Mouse (Mus musculus): ENCODE results near the gene Uvrag. TPM values are rescaled to one million over a fixed set of nuclear protein-coding genes. Genes with fewer than 3 reads are reported as not detected.

Gene Uvrag
- polyA plus RNA-seq, 1 experiment: 12.3 TPM

GRCm38 (mm10) chr7:98873316-98873715 lies 267.6 kb downstream of the Uvrag start:
- no peak for DNase-seq (ENCODE audit: low read depth)
- TF ChIP-seq POLR2A (IDR thresholded peaks at IDR 0.05; ENCODE audit: borderline replicate concordance, extremely low read depth, insufficient read depth, insufficient read length, poor library complexity, severe bottlenecking) (no peak), CTCF (IDR thresholded peaks at IDR 0.05; ENCODE audit: borderline replicate concordance, extremely low read depth, insufficient read depth, insufficient read length) (no peak)

DNA sequence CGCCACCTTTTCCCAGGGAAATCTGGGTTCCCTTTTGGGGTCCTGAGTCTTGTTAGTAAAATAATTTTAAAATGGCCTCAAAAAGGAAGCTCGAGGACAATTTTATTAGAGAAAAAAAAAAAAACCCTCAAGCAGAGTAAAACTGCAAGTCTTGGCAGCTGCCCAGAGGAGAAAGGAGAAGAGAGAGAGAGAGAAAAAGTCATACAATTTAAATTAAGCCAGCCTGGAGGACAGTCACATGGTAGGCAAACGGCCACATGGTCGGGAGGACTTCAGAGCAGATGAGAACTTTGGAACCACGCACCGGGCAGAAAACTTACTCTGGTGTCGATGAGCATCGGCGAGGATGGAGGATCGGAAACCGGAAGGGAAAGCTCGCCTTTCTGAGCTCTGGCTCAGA lies 269.1 kb downstream of the Uvrag start:
- DNase-seq (ENCODE audit: low read depth): no peak
- TF ChIP-seq CTCF (IDR thresholded peaks at IDR 0.05; ENCODE audit: borderline replicate concordance, extremely low read depth, insufficient read depth, insufficient read length) (no peak), POLR2A (IDR thresholded peaks at IDR 0.05; ENCODE audit: borderline replicate concordance, extremely low read depth, insufficient read depth, insufficient read length, poor library complexity, severe bottlenecking) (no peak)

- no peak for DNase-seq (ENCODE audit: low read depth)
- TF ChIP-seq CTCF (IDR thresholded peaks at IDR 0.05; ENCODE audit: borderline replicate concordance, extremely low read depth, insufficient read depth, insufficient read length): no peak
- no peak for TF ChIP-seq POLR2A (IDR thresholded peaks at IDR 0.05; ENCODE audit: borderline replicate concordance, extremely low read depth, insufficient read depth, insufficient read length, poor library complexity, severe bottlenecking)
These were observed 270.1 kb downstream of the Uvrag start for GRCm38 (mm10) chr7:98870791-98871190.

- TF ChIP-seq CTCF (IDR thresholded peaks at IDR 0.05; ENCODE audit: borderline replicate concordance, extremely low read depth, insufficient read depth, insufficient read length) (no peak), POLR2A (IDR thresholded peaks at IDR 0.05; ENCODE audit: borderline replicate concordance, extremely low read depth, insufficient read depth, insufficient read length, poor library complexity, severe bottlenecking) (no peak)
- DNase-seq (ENCODE audit: low read depth): no peak
These were observed 271.9 kb downstream of the Uvrag start for GRCm38 (mm10) chr7:98869070-98869469.

GRCm38 (mm10) chr7:98867794-98868150 lies 273.2 kb downstream of the Uvrag start:
- no peak for DNase-seq (ENCODE audit: low read depth)
- TF ChIP-seq CTCF (IDR thresholded peaks at IDR 0.05; ENCODE audit: borderline replicate concordance, extremely low read depth, insufficient read depth, insufficient read length) (no peak), POLR2A (IDR thresholded peaks at IDR 0.05; ENCODE audit: borderline replicate concordance, extremely low read depth, insufficient read depth, insufficient read length, poor library complexity, severe bottlenecking) (no peak)

GRCm38 (mm10) chr7:98867053-98867793 lies 273.7 kb downstream of the Uvrag start:
- no peak for TF ChIP-seq POLR2A (IDR thresholded peaks at IDR 0.05; ENCODE audit: borderline replicate concordance, extremely low read depth, insufficient read depth, insufficient read length, poor library complexity, severe bottlenecking)
- TF ChIP-seq CTCF (IDR thresholded peaks at IDR 0.05; ENCODE audit: borderline replicate concordance, extremely low read depth, insufficient read depth, insufficient read length): no peak
- DNase-seq (ENCODE audit: low read depth): peak; percentile 69

GRCm38 (mm10) chr7:98863969-98864718 lies 276.8 kb downstream of the Uvrag start:
- no peak for TF ChIP-seq CTCF (IDR thresholded peaks at IDR 0.05; ENCODE audit: borderline replicate concordance, extremely low read depth, insufficient read depth, insufficient read length)
- no peak for TF ChIP-seq POLR2A (IDR thresholded peaks at IDR 0.05; ENCODE audit: borderline replicate concordance, extremely low read depth, insufficient read depth, insufficient read length, poor library complexity, severe bottlenecking)
- DNase-seq (ENCODE audit: low read depth): no peak

DNA sequence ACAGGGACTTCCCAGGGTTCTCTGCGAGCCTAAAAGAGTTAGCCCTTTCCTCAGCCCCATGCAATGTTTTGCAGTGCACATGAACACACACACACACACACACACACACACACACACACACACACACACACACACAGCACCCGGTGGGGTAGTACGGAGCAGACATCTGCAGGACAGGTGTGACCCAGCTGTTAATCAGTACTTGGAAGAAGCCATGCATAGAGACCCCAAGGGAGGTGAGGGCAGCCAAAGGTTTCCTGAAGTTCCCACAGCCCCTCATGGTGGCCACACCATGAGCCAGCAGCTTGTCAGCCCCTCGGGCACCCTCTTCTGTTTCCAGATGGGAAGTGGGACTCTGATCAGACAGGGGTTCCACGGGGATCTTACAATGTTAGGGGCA lies 277.9 kb downstream of the Uvrag start:
- no peak for TF ChIP-seq POLR2A (IDR thresholded peaks at IDR 0.05; ENCODE audit: borderline replicate concordance, extremely low read depth, insufficient read depth, insufficient read length, poor library complexity, severe bottlenecking)
- no peak for DNase-seq (ENCODE audit: low read depth)

GRCm38 (mm10) chr7:98861002-98861401 lies 279.9 kb downstream of the Uvrag start:
- TF ChIP-seq POLR2A (IDR thresholded peaks at IDR 0.05; ENCODE audit: borderline replicate concordance, extremely low read depth, insufficient read depth, insufficient read length, poor library complexity, severe bottlenecking) (no peak), CTCF (IDR thresholded peaks at IDR 0.05; ENCODE audit: borderline replicate concordance, extremely low read depth, insufficient read depth, insufficient read length) (no peak)
- DNase-seq (ENCODE audit: low read depth): no peak

- no peak for TF ChIP-seq POLR2A (IDR thresholded peaks at IDR 0.05; ENCODE audit: borderline replicate concordance, extremely low read depth, insufficient read depth, insufficient read length, poor library complexity, severe bottlenecking)
- no peak for TF ChIP-seq CTCF (IDR thresholded peaks at IDR 0.05; ENCODE audit: borderline replicate concordance, extremely low read depth, insufficient read depth, insufficient read length)
These were observed 283.8 kb downstream of the Uvrag start for GRCm38 (mm10) chr7:98857094-98857493.

DNA sequence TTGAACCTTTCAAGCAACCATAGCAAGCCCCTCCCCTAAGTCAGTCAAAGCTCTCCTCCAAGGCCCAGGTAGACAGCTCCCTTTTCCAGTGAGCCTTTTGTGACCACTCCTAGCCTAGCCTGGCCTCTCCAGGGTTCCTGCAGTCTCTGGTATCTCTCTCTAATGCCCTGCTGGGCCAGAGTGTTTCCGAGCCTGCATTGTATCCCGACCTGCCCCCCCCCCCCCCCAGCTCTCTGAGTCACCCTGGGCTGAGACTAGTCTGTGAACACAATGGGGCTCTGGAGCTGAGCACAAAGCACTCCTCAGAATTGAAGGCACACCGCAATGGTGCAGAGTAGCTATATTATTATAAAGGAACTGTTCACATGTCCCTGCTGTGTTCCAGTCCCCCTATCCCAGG lies 284.8 kb downstream of the Uvrag start:
- no peak for TF ChIP-seq CTCF (IDR thresholded peaks at IDR 0.05; ENCODE audit: borderline replicate concordance, extremely low read depth, insufficient read depth, insufficient read length)
- no peak for TF ChIP-seq POLR2A (IDR thresholded peaks at IDR 0.05; ENCODE audit: borderline replicate concordance, extremely low read depth, insufficient read depth, insufficient read length, poor library complexity, severe bottlenecking)
- DNase-seq (ENCODE audit: low read depth): no peak

More at GRCm38 (mm10) chr7:98857094-98857493, 283.8 kb downstream of the Uvrag start:
- no peak for DNase-seq (ENCODE audit: low read depth)

- no peak for DNase-seq (ENCODE audit: low read depth)
- TF ChIP-seq POLR2A (IDR thresholded peaks at IDR 0.05; ENCODE audit: borderline replicate concordance, extremely low read depth, insufficient read depth, insufficient read length, poor library complexity, severe bottlenecking): no peak
- no peak for TF ChIP-seq CTCF (IDR thresholded peaks at IDR 0.05; ENCODE audit: borderline replicate concordance, extremely low read depth, insufficient read depth, insufficient read length)
These were observed 285.6 kb downstream of the Uvrag start for GRCm38 (mm10) chr7:98855388-98855787.

Measured in brain, embryonic 14.5 days (tissue).